Mouse (Mus musculus) kidney, postnatal 0 days (tissue): ENCODE measurements at regions not wholly inside any gene's neighbourhood (a gene's known extent, or its start where the extent isn't known, plus 50 kb on each side); places are given as distances from the start of the nearest gene placed in this dataset.

ENCODE experiments used
- ATAC-seq: fragments of 200-750 bp; cut with Nextera tagmentation; replicated peaks from 2 replicates; pipeline ENCODE4 v1.8.0; 2017; ENCODE audit warnings: low read depth, moderate number of reproducible peaks, moderate TSS enrichment, moderate library complexity; ENCODE audit not compliant: low FRiP score
- DNase-seq: peaks from one replicate; pipeline ENCODE4 v3.0.0-alpha.2; 2016; ENCODE audit warnings: low spot score
- H3K27ac ChIP-seq: fragments of 300-500 bp; sonication (generic); 2 replicates; pipeline ENCODE4 v1.5.1; 2014; ENCODE audit warnings: mild to moderate bottlenecking
- H3K27me3 ChIP-seq: fragments of 300-500 bp; sonication (generic); 2 replicates; pipeline ENCODE4 v1.6.1; 2014; ENCODE audit warnings: low read length, mixed read lengths; ENCODE audit not compliant: insufficient read depth
- H3K36me3 ChIP-seq: fragments of 300-500 bp; sonication (generic); 2 replicates; pipeline ENCODE4 v1.6.1; 2014; ENCODE audit warnings: low read length, mixed read lengths; ENCODE audit not compliant: insufficient read depth
- H3K4me1 ChIP-seq: fragments of 300-500 bp; sonication (generic); replicated peaks from 2 replicates; pipeline ENCODE4 v1.6.1; 2014; ENCODE audit warnings: antibody characterized with exemption, low read length, mixed read lengths; ENCODE audit not compliant: insufficient read depth
- H3K4me2 ChIP-seq: fragments of 300-500 bp; sonication (generic); 2 replicates; pipeline ENCODE4 v1.6.1; 2014; ENCODE audit warnings: mild to moderate bottlenecking, low read length, moderate library complexity, mixed read lengths
- H3K4me3 ChIP-seq: fragments of 300-500 bp; sonication (generic); replicated peaks from 2 replicates; pipeline ENCODE4 v1.5.1; 2014; ENCODE audit warnings: low read depth, low read length
- H3K9ac ChIP-seq: fragments of 300-500 bp; sonication (generic); 2 replicates; pipeline ENCODE4 v1.6.1; 2014; ENCODE audit warnings: low read depth, low read length
- H3K9me3 ChIP-seq: fragments of 300-500 bp; sonication (generic); replicated peaks from 2 replicates; pipeline ENCODE4 v1.6.1; 2016; ENCODE audit warnings: low read length, inconsistent platforms, mixed read lengths
- CTCF ChIP-seq: IDR thresholded peaks from 2 replicates; pipeline ENCODE4 v1.5.1; 2016; ENCODE audit warnings: antibody characterized with exemption, low read depth, mild to moderate bottlenecking, moderate library complexity
- whole genome bisulfite sequencing: fragments of 180-500 bp; shearing (Covaris S2); extraction: QIAGEN DNeasy Blood & Tissue Kit; methylation state at CpG from one replicate; pipeline ENCODE4 v1.1.7; 2014; 5-methylcytosine and 5-hydroxymethylcytosine counted together

GRCm38 (mm10) chr14:61682721-61683355 is 75.6 kb downstream of the Kcnrg start:
- peaks cover 3% of the 10 kb centered on the region; the same call in 1 of the 2 replicates for H3K27me3 ChIP-seq
- peak overlapping the region; percentile 98 for H3K4me2 ChIP-seq
- TF ChIP-seq CTCF = peak; percentile 32
- WGBS = 1% methylated on average over 47 of the region's 54 CpGs
- H3K9ac ChIP-seq = peak overlapping the region; percentile 89
- no peaks in the 10 kb centered on the region for H3K9me3 ChIP-seq
- H3K4me3 ChIP-seq = peak overlapping the region; percentile 58
- H3K4me1 ChIP-seq = peaks cover 26% of the 10 kb centered on the region; the same call in 1 of the 2 replicates
- H3K27ac ChIP-seq = peak overlapping the region; percentile 98
- DNase-seq (peak; percentile 76), ATAC-seq (peak; percentile 60)
- H3K36me3 ChIP-seq = no peaks in the 10 kb centered on the region

- Histone ChIP-seq H3K9me3 (no peaks in the 10 kb centered on the region), H3K9ac (peak overlapping the region; percentile 89), H3K27ac (peak overlapping the region; percentile 98), H3K36me3 (no peaks in the 10 kb centered on the region), H3K4me2 (peak overlapping the region; percentile 98), H3K4me3 (peak overlapping the region; percentile 58), H3K27me3 (peaks cover 3% of the 10 kb centered on the region; the same call in 1 of the 2 replicates), H3K4me1 (peaks cover 26% of the 10 kb centered on the region; the same call in 1 of the 2 replicates)
- 23% methylated on average over 9 of the region's 9 CpGs for WGBS
- DNase-seq (no peak), ATAC-seq (no peak)
- no peak for TF ChIP-seq CTCF
Observed at GRCm38 (mm10) chr14:61683356-61683740, 76.1 kb downstream of the Kcnrg start.

GRCm38 (mm10) chr14:61683791-61684411 is 76.6 kb downstream of the Kcnrg start:
- no peak for TF ChIP-seq CTCF
- Histone ChIP-seq H3K27ac (peak overlapping the region; percentile 98), H3K36me3 (no peaks in the 10 kb centered on the region), H3K9me3 (no peaks in the 10 kb centered on the region), H3K4me1 (peaks cover 30% of the 10 kb centered on the region), H3K4me2 (peak overlapping the region; percentile 98), H3K4me3 (peak overlapping the region; percentile 22), H3K27me3 (peaks cover 8% of the 10 kb centered on the region), H3K9ac (0 out of 2 replicates have a peak overlapping the region, but pooled peaks have one; percentile 4)
- DNase-seq (peak; percentile 57), ATAC-seq (no peak)
- WGBS = 31% methylated on average over 19 of the region's 19 CpGs

- H3K9me3 ChIP-seq = no peaks in the 10 kb centered on the region
- H3K9ac ChIP-seq = 0 out of 2 replicates have a peak overlapping the region, but pooled peaks have one; percentile 4
- ATAC-seq (no peak), DNase-seq (peak; percentile 16)
- peaks cover 16% of the 10 kb centered on the region for H3K27me3 ChIP-seq
- H3K4me1 ChIP-seq = peaks cover 33% of the 10 kb centered on the region
- no peak for TF ChIP-seq CTCF
- 36% methylated on average over 26 of the region's 26 CpGs for WGBS
- no peak overlapping the region for H3K27ac ChIP-seq
- H3K4me2 ChIP-seq = peak overlapping the region; percentile 98
- no peaks in the 10 kb centered on the region for H3K36me3 ChIP-seq
- H3K4me3 ChIP-seq = peak overlapping the region; percentile 22
Observed at GRCm38 (mm10) chr14:61684473-61685230, 77.4 kb downstream of the Kcnrg start.

GRCm38 (mm10) chr14:61685231-61685800 is 78.1 kb downstream of the Kcnrg start:
- H3K4me2 ChIP-seq = no peak overlapping the region
- H3K9ac ChIP-seq = no peak overlapping the region
- H3K4me3 ChIP-seq = no peak overlapping the region
- DNase-seq = peak; percentile 21
- H3K36me3 ChIP-seq = no peaks in the 10 kb centered on the region
- TF ChIP-seq CTCF = no peak
- H3K9me3 ChIP-seq = no peaks in the 10 kb centered on the region
- no peak overlapping the region for H3K27ac ChIP-seq
- ATAC-seq = no peak
- peaks cover 22% of the 10 kb centered on the region for H3K27me3 ChIP-seq
- 54% methylated on average over 12 of the region's 12 CpGs for WGBS
- H3K4me1 ChIP-seq = peaks cover 33% of the 10 kb centered on the region
